Mouse (Mus musculus) brain, embryonic 14.5 days (tissue): ENCODE results near the gene Gm5426.

Experiments
- CTCF ChIP-seq: fragments of 200-500 bp; IDR thresholded peaks from 2 replicates; pipeline ENCODE4 v1.5.1; 2012; ENCODE audit warnings: inconsistent platforms, mild to moderate bottlenecking, moderate library complexity, borderline replicate concordance; ENCODE audit not compliant: insufficient read depth, insufficient read length; ENCODE audit errors: extremely low read depth
- POLR2A ChIP-seq: fragments of 200-500 bp; IDR thresholded peaks from 2 replicates; pipeline ENCODE4 v1.6.1; 2012; ENCODE audit warnings: mild to moderate bottlenecking, inconsistent platforms, borderline replicate concordance; ENCODE audit not compliant: poor library complexity, insufficient read depth, insufficient read length, severe bottlenecking; ENCODE audit errors: extremely low read depth

DNA sequence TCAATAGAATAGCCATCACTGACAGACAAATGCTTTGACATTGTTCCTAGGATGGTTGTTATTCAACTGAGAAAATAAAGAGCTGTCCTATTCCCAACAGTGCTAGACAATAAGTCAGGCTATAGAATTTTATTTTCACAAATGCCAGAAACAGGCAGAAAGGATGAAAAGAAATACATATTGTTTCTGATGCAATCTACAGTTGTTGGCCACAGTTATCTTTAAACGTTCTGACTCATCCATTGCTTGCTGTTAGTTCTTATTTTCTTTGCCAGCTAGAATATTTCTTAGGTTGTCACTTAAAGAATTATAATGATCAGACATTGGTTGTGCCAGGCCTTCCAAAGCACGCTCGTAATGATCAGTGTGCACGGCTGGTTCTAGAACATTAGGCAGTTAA, 35.4 kb upstream of the Gm5426 start:
- TF ChIP-seq POLR2A (no peak), CTCF (no peak)
